Mouse (Mus musculus) heart, adult 2 months (tissue): Measurements from ENCODE around the gene Supt5.

ENCODE experiments used
- CTCF ChIP-seq: fragments of 200-600 bp; IDR thresholded peaks from 2 replicates; pipeline ENCODE4 v1.8.1; 2022; ENCODE audit warnings: antibody characterized with exemption, mild to moderate bottlenecking, moderate library complexity
- EP300 ChIP-seq: fragments of 200-500 bp; IDR thresholded peaks from 2 replicates; pipeline ENCODE4 v1.6.1; 2011; ENCODE audit warnings: low read depth, low read length, control low read depth; ENCODE audit not compliant: insufficient read depth
- POLR2A ChIP-seq: fragments of 200-500 bp; IDR thresholded peaks from 2 replicates; pipeline ENCODE4 v1.6.1; 2011; ENCODE audit warnings: mild to moderate bottlenecking, low read depth, low read length, control low read depth; ENCODE audit not compliant: insufficient read depth

DNA sequence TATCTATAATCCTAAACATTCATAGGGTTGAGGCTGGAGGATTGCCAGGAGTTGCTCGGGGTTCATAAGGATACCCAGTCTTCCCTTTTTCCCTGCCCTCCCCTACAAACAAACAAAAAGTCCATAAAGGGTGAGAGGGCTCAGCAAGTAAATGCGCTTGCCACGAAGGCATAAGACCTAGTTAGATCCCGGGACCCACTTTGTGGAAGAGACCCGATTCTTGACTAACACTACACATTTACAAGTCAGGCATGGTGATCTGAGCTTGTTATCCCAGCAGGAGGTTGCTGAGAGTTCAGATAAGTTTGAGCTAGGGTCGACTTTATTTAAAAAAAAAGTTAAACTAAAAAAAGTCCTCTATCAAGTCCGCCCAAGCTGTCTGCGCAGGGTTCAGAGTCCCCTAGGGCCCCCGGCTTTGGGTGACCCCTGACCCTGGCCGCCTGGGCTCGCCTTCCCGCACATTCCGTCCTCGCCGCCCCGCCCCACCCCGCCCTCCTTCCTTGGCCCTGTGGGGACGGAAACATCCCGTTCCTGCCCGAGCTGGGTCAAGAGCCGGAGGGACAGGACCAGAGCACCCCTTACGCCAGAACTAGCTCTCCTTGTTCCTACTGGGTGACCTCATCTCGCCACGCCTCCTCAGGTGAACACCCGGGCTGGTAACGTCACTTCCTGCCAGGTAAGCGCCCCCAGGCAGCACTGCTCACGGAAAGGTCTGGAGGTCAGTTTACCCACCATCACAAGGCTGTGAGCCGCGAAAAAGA, 37.6 kb upstream of the Supt5 start:
- TF ChIP-seq CTCF = no peak
- TF ChIP-seq POLR2A = peak; percentile 88
- TF ChIP-seq EP300 = peak; percentile 100
